Mouse (Mus musculus) kidney, embryonic 15.5 days (tissue): ENCODE results near the gene Xpc. TPM values are rescaled to one million over a fixed set of nuclear protein-coding genes. Genes with fewer than 3 reads are reported as not detected.

Source experiments
- ATAC-seq: fragments of 200-750 bp; cut with Nextera tagmentation; replicated peaks from 2 replicates; pipeline ENCODE4 v1.8.0; 2017; ENCODE audit warnings: moderate TSS enrichment; ENCODE audit not compliant: low FRiP score
- H3K27ac ChIP-seq: fragments of 300-500 bp; sonication (generic); 2 replicates; pipeline ENCODE4 v1.5.1; 2015; ENCODE audit warnings: mild to moderate bottlenecking, inconsistent platforms
- H3K27me3 ChIP-seq: fragments of 300-500 bp; sonication (generic); 2 replicates; pipeline ENCODE4 v1.6.1; 2015; ENCODE audit warnings: inconsistent platforms
- H3K36me3 ChIP-seq: fragments of 300-500 bp; sonication (generic); 2 replicates; pipeline ENCODE4 v1.6.1; 2015; ENCODE audit warnings: inconsistent platforms
- H3K4me1 ChIP-seq: fragments of 300-500 bp; sonication (generic); 2 replicates; pipeline ENCODE4 v1.6.1; 2015; ENCODE audit warnings: inconsistent platforms
- H3K4me2 ChIP-seq: fragments of 300-500 bp; sonication (generic); 2 replicates; pipeline ENCODE4 v1.6.1; 2015; ENCODE audit warnings: moderate library complexity, mild to moderate bottlenecking, inconsistent platforms
- H3K4me3 ChIP-seq: fragments of 300-500 bp; sonication (generic); replicated peaks from 2 replicates; pipeline ENCODE4 v1.5.1; 2015; ENCODE audit warnings: mild to moderate bottlenecking, inconsistent platforms
- H3K9ac ChIP-seq: fragments of 300-500 bp; sonication (generic); 2 replicates; pipeline ENCODE4 v1.6.1; 2015; ENCODE audit warnings: mild to moderate bottlenecking, inconsistent platforms
- H3K9me3 ChIP-seq: fragments of 300-500 bp; sonication (generic); replicated peaks from 2 replicates; pipeline ENCODE4 v1.6.1; 2016; ENCODE audit warnings: inconsistent platforms
- WGBS: fragments of 180-500 bp; shearing (Covaris S2); methylation state at CpG from one replicate; pipeline ENCODE4 v1.1.7; 2015; ENCODE audit warnings: mixed read lengths; 5-methylcytosine and 5-hydroxymethylcytosine counted together
- polyA plus RNA-seq: library from polyadenylated mRNA; unstranded; fragments of >200 nt; fragmentation: Nextera tagmentation; extraction: Ambion mirVana; gene quantifications from 2 replicates; pipeline ENCODE4 v1.2.1, GENCODE M21; 2015

Gene Xpc
- polyA plus RNA-seq, 1 experiment from 2014 or later: 25.5 TPM

DNA sequence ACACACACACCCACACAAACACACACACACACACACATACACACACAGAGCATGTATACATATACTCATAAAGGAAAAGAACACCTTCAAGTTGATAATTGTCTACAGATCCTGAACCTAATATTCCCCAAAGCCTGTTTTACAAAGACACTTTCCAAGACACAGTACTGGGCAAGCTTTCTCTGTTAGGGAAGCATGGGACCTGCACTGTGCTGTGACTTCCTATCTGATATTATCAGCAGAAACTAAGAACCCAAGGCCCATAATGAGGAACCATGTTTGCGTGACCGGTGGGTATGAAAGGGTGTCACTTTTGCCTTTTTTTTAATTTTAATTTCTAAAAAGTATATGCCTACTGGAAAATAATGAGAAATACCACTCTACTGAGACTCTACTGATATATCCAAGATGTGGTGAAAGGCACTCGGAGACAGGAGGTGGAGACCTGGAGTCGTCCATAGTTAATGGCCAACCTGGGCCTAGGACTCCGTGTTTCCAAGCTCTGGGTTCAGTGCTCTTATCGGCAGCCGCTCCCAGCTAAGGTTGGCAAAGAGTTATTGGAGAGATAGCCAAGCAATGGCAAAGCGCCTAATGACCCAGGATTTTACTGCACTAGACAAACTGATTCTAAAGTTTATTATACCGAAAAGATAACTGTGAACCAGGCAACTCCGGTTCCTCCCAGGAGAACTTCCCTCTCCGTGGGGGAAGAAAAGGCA lies 20.5 kb upstream of the Xpc start:
- H3K27me3 ChIP-seq: no peaks in the 10 kb centered on the region
- no peak overlapping the region for H3K27ac ChIP-seq
- no peak overlapping the region for H3K4me2 ChIP-seq
- H3K9me3 ChIP-seq: no peaks in the 10 kb centered on the region
- H3K36me3 ChIP-seq: no peaks in the 10 kb centered on the region
- ATAC-seq: no peak
- peaks cover 19% of the 10 kb centered on the region for H3K4me1 ChIP-seq
- 78% methylated on average over 11 of the region's 11 CpGs for WGBS
- H3K4me3 ChIP-seq: no peak overlapping the region
- H3K9ac ChIP-seq: no peak overlapping the region

- Histone ChIP-seq H3K4me1 (peaks cover 19% of the 10 kb centered on the region), H3K4me2 (no peak overlapping the region), H3K9ac (no peak overlapping the region), H3K9me3 (no peaks in the 10 kb centered on the region), H3K4me3 (no peak overlapping the region), H3K27me3 (no peaks in the 10 kb centered on the region), H3K27ac (no peak overlapping the region), H3K36me3 (no peaks in the 10 kb centered on the region)
- 84% methylated on average over 3 of the region's 3 CpGs for WGBS
- no peak for ATAC-seq
Observed at GRCm38 (mm10) chr6:91535231-91535630, 19.5 kb upstream of the Xpc start.

- no peaks in the 10 kb centered on the region for H3K36me3 ChIP-seq
- H3K4me1 ChIP-seq: peaks cover 19% of the 10 kb centered on the region
- no peaks in the 10 kb centered on the region for H3K9me3 ChIP-seq
- H3K4me2 ChIP-seq: no peak overlapping the region
- 0 out of 2 replicates have a peak overlapping the region, but pooled peaks have one; percentile 48 for H3K27ac ChIP-seq
- WGBS: 84% methylated on average over 4 of the region's 4 CpGs
- no peak for ATAC-seq
- H3K9ac ChIP-seq: no peak overlapping the region
- no peak overlapping the region for H3K4me3 ChIP-seq
- no peaks in the 10 kb centered on the region for H3K27me3 ChIP-seq
Observed at GRCm38 (mm10) chr6:91534268-91534667, 18.6 kb upstream of the Xpc start.

DNA sequence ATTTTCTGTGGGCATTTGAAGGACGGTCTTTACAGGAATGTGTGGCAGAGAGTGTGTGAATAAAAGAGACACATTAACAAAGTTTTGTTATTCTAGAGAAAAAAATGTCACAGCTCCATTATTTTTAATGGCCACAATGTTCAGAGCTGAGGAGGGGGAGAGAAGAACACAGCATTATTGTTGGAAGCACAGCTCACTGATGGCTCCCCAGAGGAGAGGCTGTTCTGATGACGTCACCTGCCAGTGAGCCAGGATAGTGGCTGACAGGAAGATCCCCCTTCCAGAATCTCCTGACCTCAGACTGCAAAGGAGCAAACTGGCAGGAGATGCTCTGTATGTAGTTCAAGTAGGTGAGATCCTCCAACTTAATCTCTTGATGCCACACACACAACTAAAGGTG lies 18.1 kb upstream of the Xpc start:
- Histone ChIP-seq H3K4me1 (peaks cover 19% of the 10 kb centered on the region), H3K9me3 (no peaks in the 10 kb centered on the region), H3K4me2 (0 out of 2 replicates have a peak overlapping the region, but pooled peaks have one; percentile 18), H3K4me3 (no peak overlapping the region), H3K27ac (peak overlapping the region; percentile 48; the same call in 1 of the 2 replicates), H3K27me3 (no peaks in the 10 kb centered on the region), H3K36me3 (no peaks in the 10 kb centered on the region), H3K9ac (no peak overlapping the region)
- 10% methylated on average over 2 of the region's 2 CpGs for WGBS
- ATAC-seq: no peak; the same call in 1 of the 2 replicates

DNA sequence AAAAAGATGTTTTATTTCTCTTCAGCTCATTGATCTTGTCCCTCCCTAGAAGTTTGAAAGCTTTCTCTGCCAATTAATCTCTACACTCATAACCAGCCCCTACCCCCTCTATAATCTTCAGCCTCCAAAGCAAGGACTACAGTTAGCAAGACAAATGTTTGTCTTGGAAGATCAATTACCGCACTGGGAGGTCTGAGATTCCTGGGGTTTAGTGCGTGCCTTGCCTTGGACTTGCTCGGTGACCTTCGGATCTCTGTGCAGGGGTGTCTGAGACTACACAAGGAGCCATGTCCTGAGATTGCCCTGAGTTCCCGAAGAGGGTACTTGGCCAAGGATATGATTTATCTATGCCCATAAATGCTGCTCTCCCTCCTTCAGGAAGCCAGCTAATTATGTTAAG lies 17.7 kb upstream of the Xpc start:
- H3K27ac ChIP-seq: 0 out of 2 replicates have a peak overlapping the region, but pooled peaks have one; percentile 48
- WGBS: 20% methylated on average over 5 of the region's 5 CpGs
- peak; percentile 73 for ATAC-seq
- H3K9ac ChIP-seq: no peak overlapping the region
- H3K36me3 ChIP-seq: no peaks in the 10 kb centered on the region
- no peaks in the 10 kb centered on the region for H3K27me3 ChIP-seq
- H3K9me3 ChIP-seq: no peaks in the 10 kb centered on the region
- no peak overlapping the region for H3K4me3 ChIP-seq
- 0 out of 2 replicates have a peak overlapping the region, but pooled peaks have one; percentile 18 for H3K4me2 ChIP-seq
- H3K4me1 ChIP-seq: peaks cover 19% of the 10 kb centered on the region

- no peaks in the 10 kb centered on the region for H3K36me3 ChIP-seq
- H3K4me3 ChIP-seq: no peak overlapping the region
- H3K27me3 ChIP-seq: no peaks in the 10 kb centered on the region
- WGBS: 38% methylated on average over 6 of the region's 6 CpGs
- H3K4me2 ChIP-seq: no peak overlapping the region
- peaks cover 19% of the 10 kb centered on the region for H3K4me1 ChIP-seq
- H3K9ac ChIP-seq: no peak overlapping the region
- H3K27ac ChIP-seq: peak overlapping the region; percentile 68
- no peak for ATAC-seq
- H3K9me3 ChIP-seq: no peaks in the 10 kb centered on the region
Observed at GRCm38 (mm10) chr6:91532661-91533060, 17.0 kb upstream of the Xpc start.

DNA sequence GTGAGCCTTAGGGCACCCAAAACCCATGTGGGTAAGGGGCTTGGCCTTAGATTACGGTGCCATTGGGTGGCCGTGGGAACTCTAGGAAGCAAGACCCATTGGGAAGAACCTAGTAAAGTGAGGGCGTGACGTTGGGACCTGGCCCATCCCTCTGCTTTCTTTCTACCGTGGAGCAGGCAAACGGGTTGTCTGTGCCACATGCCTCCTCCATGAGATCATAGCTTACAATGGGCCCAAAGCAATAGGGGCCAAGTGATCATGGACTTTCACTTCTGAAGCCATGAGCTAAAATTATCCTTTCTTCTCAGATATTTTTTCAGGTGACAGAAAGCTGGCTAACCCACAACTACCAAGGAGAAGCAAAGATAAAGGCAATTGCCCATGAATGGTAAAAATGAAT lies 15.6 kb upstream of the Xpc start:
- H3K27me3 ChIP-seq: no peaks in the 10 kb centered on the region
- WGBS: 86% methylated on average over 6 of the region's 6 CpGs
- no peak overlapping the region for H3K27ac ChIP-seq
- H3K36me3 ChIP-seq: no peaks in the 10 kb centered on the region
- no peak overlapping the region for H3K4me2 ChIP-seq
- no peak overlapping the region for H3K4me3 ChIP-seq
- no peak for ATAC-seq
- no peak overlapping the region for H3K9ac ChIP-seq
- H3K9me3 ChIP-seq: no peaks in the 10 kb centered on the region
- peaks cover 19% of the 10 kb centered on the region for H3K4me1 ChIP-seq

DNA sequence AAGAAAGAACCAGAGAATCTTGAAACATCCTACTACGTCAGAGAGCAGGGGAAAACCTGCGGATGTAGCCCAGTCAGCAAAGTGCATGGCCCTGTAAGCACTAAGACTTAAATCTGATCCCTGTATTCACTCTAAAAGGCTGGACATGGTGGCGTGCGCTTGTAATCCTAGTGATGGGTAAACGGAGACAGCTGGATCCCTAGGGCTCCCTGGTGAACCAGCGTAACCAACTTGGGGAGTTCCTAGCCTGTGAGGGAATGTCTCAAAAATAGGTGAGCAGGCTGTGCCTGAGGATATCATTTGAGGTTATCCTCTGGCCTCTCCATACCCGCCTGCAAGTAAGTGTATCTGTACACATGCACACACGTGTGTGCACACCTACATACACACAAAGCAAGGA lies 15.0 kb upstream of the Xpc start:
- no peak overlapping the region for H3K9ac ChIP-seq
- H3K27ac ChIP-seq: no peak overlapping the region
- H3K4me1 ChIP-seq: peaks cover 19% of the 10 kb centered on the region
- no peaks in the 10 kb centered on the region for H3K27me3 ChIP-seq
- H3K4me2 ChIP-seq: no peak overlapping the region
- no peaks in the 10 kb centered on the region for H3K9me3 ChIP-seq
- no peaks in the 10 kb centered on the region for H3K36me3 ChIP-seq
- H3K4me3 ChIP-seq: no peak overlapping the region
- WGBS: 91% methylated on average over 8 of the region's 8 CpGs
- no peak for ATAC-seq

DNA sequence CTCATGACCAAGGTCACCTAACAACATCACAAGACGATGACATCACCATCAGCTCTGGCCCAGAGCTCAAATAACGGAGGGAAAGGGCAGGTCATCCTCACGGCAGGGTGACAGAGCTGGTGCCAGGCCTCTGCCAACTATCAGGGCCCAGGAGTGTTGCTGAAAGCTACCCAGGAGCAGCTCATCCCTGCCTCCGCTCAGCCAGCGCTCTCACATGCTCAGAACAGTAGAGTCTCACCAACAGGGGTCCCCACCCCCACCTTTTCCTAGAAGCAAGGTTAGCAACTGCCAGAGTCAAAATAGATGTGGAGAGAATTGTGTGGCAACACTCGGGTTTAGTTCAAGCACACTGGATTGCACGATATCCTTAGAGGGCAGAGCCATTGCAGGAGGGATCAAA lies 12.6 kb upstream of the Xpc start:
- Histone ChIP-seq H3K27me3 (no peaks in the 10 kb centered on the region), H3K36me3 (peaks cover 15% of the 10 kb centered on the region), H3K4me1 (peaks cover 11% of the 10 kb centered on the region), H3K27ac (no peak overlapping the region), H3K9me3 (no peaks in the 10 kb centered on the region), H3K4me3 (no peak overlapping the region), H3K9ac (no peak overlapping the region), H3K4me2 (no peak overlapping the region)
- no peak for ATAC-seq
- 74% methylated on average over 7 of the region's 7 CpGs for WGBS

DNA sequence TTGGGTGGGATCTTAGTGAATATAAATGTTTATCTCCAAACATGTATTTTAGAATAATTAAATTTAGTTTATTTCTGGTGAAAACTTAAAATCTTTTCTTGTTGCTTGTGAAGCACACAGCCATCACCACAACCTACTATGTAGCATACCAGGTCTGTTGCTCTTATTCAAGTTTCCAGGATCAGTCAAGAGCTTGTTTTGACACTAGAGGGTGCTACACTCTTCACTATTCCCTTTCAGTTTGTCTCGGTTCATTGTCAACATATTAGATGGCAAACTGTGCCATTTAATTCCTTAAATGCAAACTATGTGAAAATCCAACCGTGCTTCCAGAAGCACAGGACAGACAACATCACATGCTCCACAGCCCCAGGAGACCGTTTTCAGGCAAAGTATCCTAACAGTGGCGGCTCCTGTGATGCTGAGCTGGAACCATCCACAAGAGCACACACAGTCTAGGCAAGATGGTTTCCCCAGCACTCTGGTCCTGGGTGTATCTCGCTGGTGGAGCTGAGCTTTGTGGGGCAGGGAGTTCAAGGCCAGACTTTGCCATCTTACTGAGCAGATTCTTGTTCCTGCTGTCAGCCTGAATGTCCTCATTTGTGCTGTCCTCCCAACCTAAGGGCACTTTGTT lies 11.7 kb upstream of the Xpc start:
- ATAC-seq: no peak
- Histone ChIP-seq H3K9ac (no peak overlapping the region), H3K4me2 (no peak overlapping the region), H3K27me3 (no peaks in the 10 kb centered on the region), H3K4me1 (peaks cover 3% of the 10 kb centered on the region), H3K27ac (no peak overlapping the region), H3K9me3 (no peaks in the 10 kb centered on the region), H3K36me3 (peaks cover 24% of the 10 kb centered on the region), H3K4me3 (no peak overlapping the region)
- WGBS: 50% methylated on average over 5 of the region's 5 CpGs

DNA sequence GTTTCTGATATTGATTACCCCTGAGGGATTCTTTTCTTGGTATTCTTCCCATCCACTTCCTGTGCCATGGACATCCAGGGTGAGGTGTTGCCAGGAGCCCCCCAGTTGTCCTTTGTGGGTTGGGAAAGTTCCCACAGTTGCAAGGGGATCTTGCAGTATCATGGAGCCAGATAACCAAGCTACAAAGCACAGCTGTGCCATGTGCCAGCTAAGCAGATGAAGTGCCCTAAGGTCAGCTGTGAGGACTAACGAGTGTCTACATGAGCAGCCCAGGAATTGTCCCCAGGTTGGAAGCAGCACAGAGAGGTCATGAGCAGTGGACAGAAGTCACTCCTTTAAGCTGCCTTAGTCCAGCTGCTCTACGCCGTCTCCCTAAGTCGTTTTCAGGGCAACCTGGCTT lies 9.9 kb upstream of the Xpc start:
- WGBS: 76% methylated on average over 4 of the region's 4 CpGs
- H3K9ac ChIP-seq: no peak overlapping the region
- H3K9me3 ChIP-seq: no peaks in the 10 kb centered on the region
- H3K27me3 ChIP-seq: no peaks in the 10 kb centered on the region
- H3K36me3 ChIP-seq: peaks cover 42% of the 10 kb centered on the region
- no peak for ATAC-seq
- H3K4me2 ChIP-seq: no peak overlapping the region
- H3K4me1 ChIP-seq: no peaks in the 10 kb centered on the region
- no peak overlapping the region for H3K27ac ChIP-seq
- H3K4me3 ChIP-seq: no peak overlapping the region

- WGBS: 92% methylated on average over 5 of the region's 5 CpGs
- H3K4me3 ChIP-seq: no peak overlapping the region
- no peak for ATAC-seq
- no peaks in the 10 kb centered on the region for H3K9me3 ChIP-seq
- H3K4me2 ChIP-seq: no peak overlapping the region
- H3K27me3 ChIP-seq: no peaks in the 10 kb centered on the region
- H3K9ac ChIP-seq: no peak overlapping the region
- H3K27ac ChIP-seq: no peak overlapping the region
- H3K36me3 ChIP-seq: peaks cover 69% of the 10 kb centered on the region
- H3K4me1 ChIP-seq: peaks cover under 1% of the 10 kb centered on the region; the same call in 1 of the 2 replicates
Observed at GRCm38 (mm10) chr6:91522816-91523215, 7.1 kb upstream of the Xpc start.
